Comparison of ENCODE assay signal across 8 mouse cellular contexts in the genomic region with DNA sequence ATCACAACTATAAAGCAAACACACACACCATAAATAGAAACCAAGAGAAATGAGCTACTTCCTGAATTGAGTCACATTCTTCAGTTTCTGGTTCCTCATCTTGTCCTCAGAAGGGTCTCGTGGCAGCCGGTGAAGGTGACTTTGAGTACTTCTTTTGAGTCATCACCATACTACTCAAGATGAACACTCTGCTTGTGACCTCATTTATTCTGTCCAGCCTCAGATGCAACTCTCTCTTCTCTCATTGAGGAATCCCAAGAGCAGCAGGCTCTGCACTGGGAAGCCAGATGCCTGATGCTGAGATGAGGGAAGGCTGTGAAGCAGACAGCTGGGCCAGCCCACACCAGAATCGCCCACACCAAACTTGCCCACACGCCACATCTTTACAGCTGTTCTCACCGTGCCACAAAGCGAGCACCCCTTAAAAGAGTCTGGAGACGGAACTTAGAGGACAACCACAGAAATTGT. TPM values are rescaled to one million over a fixed set of nuclear protein-coding genes. Genes with fewer than 3 reads are reported as not detected.
A peak's percentile ranks its signal among the peaks of the same experiment; 100 is the strongest.
DNase-seq lines count a peak whose midpoint lies in the region; ATAC-seq lines count a peak whose summit lies in the region.

No protein-coding gene starts in this region.

- ATAC-seq in megakaryocyte progenitor cell, adult 5-6 weeks (replicated peaks; ENCODE audit: poor library complexity): peak; percentile 81
- ATAC-seq in erythroid progenitor cell, adult 5-6 weeks (replicated peaks; ENCODE audit: low FRiP score, poor library complexity, severe bottlenecking): no peak

- DNase-seq in layer of hippocampus, adult 9-11 months: peak; percentile 43
- DNase-seq in layer of hippocampus, postnatal 14 days (ENCODE audit: low spot score in 2 of 2): no peak
- peak; percentile 53 for DNase-seq in NIH3T3 (ENCODE audit: low read depth)
- peak; percentile 68 to 85 for DNase-seq in frontal cortex, postnatal 36 days (ENCODE audit: low spot score in 2 of 2)
- no peak for DNase-seq in urinary bladder, postnatal 25 days (ENCODE audit: low spot score)
- DNase-seq in urinary bladder, adult 2 months (ENCODE audit: low spot score): no peak

RNA-seq across cellular contexts. Expression of a gene that starts 8.0 kb away (rescaled TPM):
- total RNA-seq in layer of hippocampus, postnatal 14 days (2021): 10 to 100 TPM; 17.9 to 19.8 TPM
- total RNA-seq in megakaryocyte progenitor cell, adult 5-6 weeks (2015): 6.8 and 12.1 TPM in 2 replicates
- total RNA-seq in megakaryocyte progenitor cell, adult 5-6 weeks (2017): 5.1 and 5.7 TPM in 2 replicates
- total RNA-seq in erythroid progenitor cell, adult 5-6 weeks (2015; ENCODE audit: low replicate concordance): 13.7 and 15.9 TPM in 2 replicates
- total RNA-seq in erythroid progenitor cell, adult 5-6 weeks (2017; ENCODE audit: low replicate concordance): 11.3 and 13.9 TPM in 2 replicates
- polyA plus RNA-seq in urinary bladder, adult 2 months (2012; rRNA removed): 29.7 and 40.7 TPM in 2 replicates

RNA-seq across cellular contexts. Expression of a gene that starts 55.2 kb away (rescaled TPM):
- total RNA-seq in layer of hippocampus, postnatal 14 days (2021): 1 to 10 TPM; 3.3 to 4.1 TPM
- 4.6 and 7.6 TPM in 2 replicates for total RNA-seq in megakaryocyte progenitor cell, adult 5-6 weeks (2015)
- total RNA-seq in megakaryocyte progenitor cell, adult 5-6 weeks (2017): 3.3 and 4.1 TPM in 2 replicates
- total RNA-seq in erythroid progenitor cell, adult 5-6 weeks (2015; ENCODE audit: low replicate concordance): 2.1 TPM in 1 of 2 replicates, not detected in the other
- 1.1 and 2.4 TPM in 2 replicates for total RNA-seq in erythroid progenitor cell, adult 5-6 weeks (2017; ENCODE audit: low replicate concordance)
- 24.0 and 31.2 TPM in 2 replicates for polyA plus RNA-seq in urinary bladder, adult 2 months (2012; rRNA removed)

Comparison
In these comparisons a context has a peak if more than half of its experiments do, and no peak if none do; other contexts are left out.
1. DNase-seq: peak in layer of hippocampus, adult 9-11 months (single experiment), NIH3T3 (single experiment) and frontal cortex, postnatal 36 days (2 of 2); none in layer of hippocampus, postnatal 14 days (0 of 2), urinary bladder, postnatal 25 days (single experiment) and urinary bladder, adult 2 months (single experiment).